Mouse (Mus musculus) heart, adult 2 months (tissue): ENCODE results near the gene Sebox. TPM values are rescaled to one million over a fixed set of nuclear protein-coding genes. Genes with fewer than 3 reads are reported as not detected.

Source experiments
- DNase-seq, 2 experiments: peaks; one replicate each; pipeline ENCODE4 v3.0.0; 2021
- H3K27ac ChIP-seq: fragments of 200-600 bp; 2 replicates; pipeline ENCODE4 v1.8.1; 2022
- H3K27me3 ChIP-seq: fragments of 200-500 bp; 2 replicates; pipeline ENCODE4 v1.6.1; 2012; ENCODE audit warnings: mild to moderate bottlenecking, low read length, inconsistent platforms, mixed read lengths; ENCODE audit not compliant: control insufficient read depth, insufficient read depth
- H3K36me3 ChIP-seq: fragments of 200-500 bp; 2 replicates; pipeline ENCODE4 v1.6.1; 2012; ENCODE audit warnings: low read length, inconsistent platforms; ENCODE audit not compliant: control insufficient read depth, insufficient read depth
- H3K4me1 ChIP-seq: fragments of 200-500 bp; 2 replicates; pipeline ENCODE4 v1.6.1; 2011; ENCODE audit warnings: low read length; ENCODE audit not compliant: control insufficient read depth, insufficient read depth
- H3K4me3 ChIP-seq: fragments of 200-600 bp; 2 replicates; pipeline ENCODE4 v1.8.1; 2022
- H3K79me2 ChIP-seq: fragments of 200-500 bp; replicated peaks from 2 replicates; pipeline ENCODE4 v1.6.1; 2012; ENCODE audit warnings: mild to moderate bottlenecking, inconsistent platforms, low read length, moderate library complexity, mixed read lengths; ENCODE audit not compliant: control insufficient read depth, insufficient read depth
- H3K9ac ChIP-seq: fragments of 200-500 bp; 2 replicates; pipeline ENCODE4 v1.6.1; 2012; ENCODE audit warnings: low read depth, mild to moderate bottlenecking, control low read depth, inconsistent platforms, low read length, mixed read lengths
- CTCF ChIP-seq: fragments of 200-600 bp; IDR thresholded peaks from 2 replicates; pipeline ENCODE4 v1.8.1; 2022; ENCODE audit warnings: antibody characterized with exemption, mild to moderate bottlenecking, moderate library complexity
- EP300 ChIP-seq: fragments of 200-500 bp; IDR thresholded peaks from 2 replicates; pipeline ENCODE4 v1.6.1; 2011; ENCODE audit warnings: low read depth, low read length, control low read depth; ENCODE audit not compliant: insufficient read depth
- POLR2A ChIP-seq: fragments of 200-500 bp; IDR thresholded peaks from 2 replicates; pipeline ENCODE4 v1.6.1; 2011; ENCODE audit warnings: mild to moderate bottlenecking, low read depth, low read length, control low read depth; ENCODE audit not compliant: insufficient read depth
- WGBS: fragments of 180-500 bp; shearing (Covaris S2); methylation state at CpG from one replicate; pipeline ENCODE4 v1.1.7; 2018; 5-methylcytosine and 5-hydroxymethylcytosine counted together
- intact Hi-C: fragments of 180-260 bp; cut with DNase I; formaldehyde crosslinking; loops from one replicate; pipeline ENCODE4 v1.15.1; 2025
- polyA plus RNA-seq: library from polyadenylated mRNA; depleted of rRNA; stranded (reverse); fragments of >200 nt; gene quantifications from 2 replicates; pipeline ENCODE4 v1.2.3, GENCODE M21; 2012
- total RNA-seq, 2 experiments: library from RNA; stranded (reverse); gene quantifications; 2 replicates each; pipeline ENCODE4 v1.2.3; 2021

Sebox gene
- total and polyA plus RNA-seq, 3 experiments = not detected

- no peak for TF ChIP-seq EP300
- no peak for TF ChIP-seq CTCF
- no peak for TF ChIP-seq POLR2A
- 42% methylated on average over 3 of the region's 3 CpGs for WGBS
- intact Hi-C loops = no loop called here
- no peak overlapping the region for H3K9ac ChIP-seq
- H3K27me3 ChIP-seq = no peaks in the 10 kb centered on the region
- H3K36me3 ChIP-seq = no peaks in the 10 kb centered on the region
- no peak for DNase-seq
- H3K27ac ChIP-seq = no peak overlapping the region
- H3K4me3 ChIP-seq = no peak overlapping the region
- H3K4me1 ChIP-seq = peaks cover 2% of the 10 kb centered on the region; the same call in 1 of the 2 replicates
- no peaks in the 10 kb centered on the region for H3K79me2 ChIP-seq
Measured at GRCm38 (mm10) chr11:78467932-78468331, 35.3 kb upstream of the Sebox start.

- Histone ChIP-seq H3K27ac (no peak overlapping the region), H3K79me2 (no peaks in the 10 kb centered on the region), H3K4me3 (no peak overlapping the region), H3K27me3 (no peaks in the 10 kb centered on the region), H3K4me1 (no peaks in the 10 kb centered on the region), H3K9ac (no peak overlapping the region), H3K36me3 (no peaks in the 10 kb centered on the region)
- no peak for TF ChIP-seq CTCF
- TF ChIP-seq EP300 = no peak
- TF ChIP-seq POLR2A = no peak
- WGBS = 90% methylated on average over 10 of the region's 10 CpGs
- intact Hi-C loops = no loop called here
- no peak for DNase-seq
Measured at GRCm38 (mm10) chr11:78471326-78472103, 31.7 kb upstream of the Sebox start.

DNA sequence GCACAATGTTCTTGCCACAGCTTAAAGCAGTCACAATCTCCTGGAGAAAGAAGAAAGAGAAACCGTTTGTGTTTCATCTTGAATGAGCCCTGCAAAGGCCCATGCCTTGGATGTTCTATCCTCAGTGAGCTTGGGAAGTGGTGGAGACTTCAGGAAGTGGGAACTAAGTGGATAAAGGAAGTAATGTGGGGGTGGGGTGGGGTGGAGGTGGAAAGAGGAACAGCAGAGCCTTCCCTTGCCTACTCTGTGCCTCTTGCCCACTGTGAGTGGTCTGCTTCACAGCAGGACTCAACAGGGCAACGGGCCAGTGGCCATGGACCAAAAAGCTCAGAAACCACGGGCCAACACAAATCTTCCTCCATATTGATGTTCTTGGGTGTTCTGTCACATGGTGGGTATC is 28.0 kb upstream of the Sebox start:
- no peak overlapping the region for H3K4me3 ChIP-seq
- H3K36me3 ChIP-seq = no peaks in the 10 kb centered on the region
- no peaks in the 10 kb centered on the region for H3K79me2 ChIP-seq
- WGBS = 53% methylated on average over 3 of the region's 3 CpGs
- H3K27me3 ChIP-seq = no peaks in the 10 kb centered on the region
- DNase-seq = no peak
- TF ChIP-seq CTCF (no peak), POLR2A (no peak), EP300 (no peak)
- H3K9ac ChIP-seq = no peak overlapping the region
- H3K27ac ChIP-seq = no peak overlapping the region
- no peaks in the 10 kb centered on the region for H3K4me1 ChIP-seq
- intact Hi-C loops = no loop called here

- DNase-seq = no peak
- TF ChIP-seq POLR2A = no peak
- TF ChIP-seq EP300 = no peak
- TF ChIP-seq CTCF = no peak
- H3K36me3 ChIP-seq = no peaks in the 10 kb centered on the region
- H3K79me2 ChIP-seq = no peaks in the 10 kb centered on the region
- no peak overlapping the region for H3K9ac ChIP-seq
- intact Hi-C loops = no loop called here
- no peak overlapping the region for H3K4me3 ChIP-seq
- peaks cover 4% of the 10 kb centered on the region for H3K27me3 ChIP-seq
- 51% methylated on average over 7 of the region's 7 CpGs for WGBS
- no peaks in the 10 kb centered on the region for H3K4me1 ChIP-seq
- H3K27ac ChIP-seq = no peak overlapping the region
Measured at GRCm38 (mm10) chr11:78483639-78484038, 19.6 kb upstream of the Sebox start.

- no peak overlapping the region for H3K27ac ChIP-seq
- intact Hi-C loops = no loop called here
- H3K9ac ChIP-seq = no peak overlapping the region
- 4% methylated on average over 8 of the region's 8 CpGs for WGBS
- H3K79me2 ChIP-seq = no peaks in the 10 kb centered on the region
- no peaks in the 10 kb centered on the region for H3K36me3 ChIP-seq
- no peak overlapping the region for H3K4me3 ChIP-seq
- DNase-seq = peak; percentile 61 to 78
- peaks cover 9% of the 10 kb centered on the region for H3K27me3 ChIP-seq
- peak; percentile 87 for TF ChIP-seq CTCF
- no peak for TF ChIP-seq POLR2A
- peak; percentile 72; the same call in 1 of the 2 replicates for TF ChIP-seq EP300
- H3K4me1 ChIP-seq = no peaks in the 10 kb centered on the region
Measured at GRCm38 (mm10) chr11:78488168-78488567, 15.1 kb upstream of the Sebox start.

DNA sequence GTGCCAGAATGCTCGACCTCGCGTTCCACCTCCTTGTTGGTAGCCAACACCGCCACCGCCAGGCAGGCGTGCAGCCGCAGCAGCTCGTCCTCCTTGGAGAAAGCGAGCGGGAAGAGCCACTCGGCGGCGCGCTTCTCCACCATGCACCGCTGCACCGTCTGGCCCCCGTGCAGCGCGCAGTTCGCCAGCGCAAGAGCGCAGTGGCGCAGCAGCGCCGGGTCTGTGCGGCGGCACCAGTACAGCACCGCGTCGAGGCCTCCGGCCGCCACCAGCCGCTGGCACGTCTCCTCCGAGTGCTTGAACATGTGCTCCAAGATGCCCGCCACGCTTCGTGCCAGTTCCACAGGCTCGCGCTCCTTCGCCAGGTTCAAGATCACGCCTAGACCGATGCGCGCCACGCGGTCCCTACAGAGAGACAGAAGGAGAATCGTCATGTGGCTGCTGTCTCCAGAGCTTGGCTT is 12.4 kb upstream of the Sebox start:
- intact Hi-C loops = no loop called here
- no peak overlapping the region for H3K27ac ChIP-seq
- H3K27me3 ChIP-seq = peaks cover 10% of the 10 kb centered on the region
- no peaks in the 10 kb centered on the region for H3K36me3 ChIP-seq
- WGBS = 10% methylated on average over 48 of the region's 48 CpGs
- H3K4me3 ChIP-seq = no peak overlapping the region
- peak; percentile 16; the same call in 1 of the 2 replicates for TF ChIP-seq CTCF
- no peak for TF ChIP-seq POLR2A
- TF ChIP-seq EP300 = no peak
- H3K4me1 ChIP-seq = no peaks in the 10 kb centered on the region
- DNase-seq = no peak
- H3K79me2 ChIP-seq = no peaks in the 10 kb centered on the region
- H3K9ac ChIP-seq = no peak overlapping the region
